Mouse (Mus musculus): ENCODE measurements around the gene Xpo5.

GRCm38 (mm10) chr17:46262201-46262694 is 59.7 kb downstream of the Xpo5 start:
- no peak for TF ChIP-seq CTCF (IDR thresholded peaks at IDR 0.05; ENCODE audit: borderline replicate concordance, extremely low read depth, insufficient read depth, insufficient read length)
- TF ChIP-seq POLR2A (IDR thresholded peaks at IDR 0.05; ENCODE audit: borderline replicate concordance, extremely low read depth, insufficient read depth, insufficient read length, poor library complexity, severe bottlenecking) = no peak

Data from brain, embryonic 14.5 days (tissue).